In the genomic region with DNA sequence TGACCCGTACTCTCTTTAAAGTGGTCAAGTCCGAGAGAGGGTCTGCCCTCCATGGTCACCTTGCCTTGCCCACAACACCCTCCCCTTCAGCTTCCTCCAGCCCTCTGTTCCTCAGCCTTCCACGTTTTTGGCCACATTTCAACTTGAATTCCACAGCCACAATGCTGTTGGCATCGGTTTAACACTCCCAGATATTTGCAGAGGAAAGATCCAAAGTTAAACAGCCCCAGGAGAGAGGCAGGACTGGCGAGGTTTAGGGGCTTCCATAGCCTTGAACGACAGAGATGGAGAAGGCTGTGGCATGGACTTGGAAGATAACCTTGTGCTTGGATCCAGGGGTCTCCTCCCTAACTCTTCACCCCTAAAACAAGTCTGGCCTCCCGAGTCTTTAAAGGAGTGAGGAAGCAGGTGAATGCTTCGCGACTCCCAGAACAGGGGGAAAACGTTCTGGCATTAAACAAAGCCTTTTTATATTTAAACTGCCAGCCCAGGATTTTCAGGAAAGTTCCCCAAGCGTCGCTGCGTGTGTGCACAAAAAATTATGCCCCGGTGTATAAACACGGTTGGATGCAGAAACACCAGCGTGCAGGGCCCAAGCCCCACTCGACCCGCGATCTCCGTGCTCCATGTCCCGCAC, we compare ENCODE assay signal across 8 mouse cellular contexts. TPM values are rescaled to one million over a fixed set of nuclear protein-coding genes. Genes with fewer than 3 reads are reported as not detected.
DNase-seq lines count a peak whose midpoint lies in the region; ATAC-seq and TF ChIP-seq lines count a peak whose summit lies in the region.

No protein-coding gene starts in this region.

- no peak for TF ChIP-seq EP300 in lung, postnatal 0 days (IDR thresholded peaks at IDR 0.05)

- no peaks in the 10 kb centered on the region for H3K36me3 ChIP-seq in hindbrain, embryonic 14.5 days (replicated peaks; ENCODE audit: control insufficient read depth, insufficient read depth)
- no peaks in the 10 kb centered on the region for H3K36me3 ChIP-seq in lung, postnatal 0 days (ENCODE audit: insufficient read depth, low read length)

- peak overlapping the region; percentile 54 for H3K4me2 ChIP-seq in hindbrain, embryonic 14.5 days (replicated peaks)
- H3K4me2 ChIP-seq in lung, postnatal 0 days (replicated peaks; ENCODE audit: low read depth, low read length): peak overlapping the region; percentile 59

- H3K4me3 ChIP-seq in hindbrain, embryonic 14.5 days (replicated peaks; ENCODE audit: low read length): peak overlapping the region; percentile 20
- peak overlapping the region; percentile 6; the same call in 1 of the 2 replicates for H3K4me3 ChIP-seq in lung, postnatal 0 days (ENCODE audit: low read depth, low read length)

- 10% methylated on average over 21 of the region's 21 CpGs for WGBS in hindbrain, embryonic 14.5 days
- 8% methylated on average over 21 of the region's 21 CpGs for WGBS in lung, postnatal 0 days

- no peaks in the 10 kb centered on the region for H3K9me3 ChIP-seq in hindbrain, embryonic 14.5 days (ENCODE audit: control insufficient read depth, low read length)
- H3K9me3 ChIP-seq in lung, postnatal 0 days (ENCODE audit: low read length): no peaks in the 10 kb centered on the region

- peak overlapping the region; percentile 32; the same call in 1 of the 2 replicates for H3K27ac ChIP-seq in hindbrain, embryonic 14.5 days
- H3K27ac ChIP-seq in lung, postnatal 0 days (ENCODE audit: low read length): no peak overlapping the region

- no peak for TF ChIP-seq POLR2A in brain, embryonic 14.5 days (IDR thresholded peaks at IDR 0.05; ENCODE audit: borderline replicate concordance, extremely low read depth, insufficient read depth, insufficient read length, poor library complexity, severe bottlenecking)

- peak; percentile 19 for DNase-seq in embryo, embryonic 9.5 days (ENCODE audit: extremely low spot score)
- DNase-seq in embryo, embryonic 11 days: no peak
- peak; percentile 76 for DNase-seq in brain, embryonic 14.5 days (ENCODE audit: low read depth)
- no peak for DNase-seq in hindbrain, embryonic 14.5 days (ENCODE audit: low spot score)
- no peak for DNase-seq in lung, postnatal 0 days (ENCODE audit: low spot score)
- DNase-seq in left cerebral cortex, postnatal 14 days (ENCODE audit: low spot score in 2 of 2): no peak
- DNase-seq in urinary bladder, adult 2 months (ENCODE audit: low spot score): no peak
- no peak for DNase-seq in left cerebral cortex, adult 11 months (ENCODE audit: low spot score)

- ATAC-seq in hindbrain, embryonic 14.5 days (ENCODE audit: low FRiP score): no peak
- no peak for ATAC-seq in lung, postnatal 0 days

- intact Hi-C loops in left cerebral cortex, postnatal 14 days (cut with DNase I): no loop called here

- peaks cover 17% of the 10 kb centered on the region for H3K4me1 ChIP-seq in hindbrain, embryonic 14.5 days (replicated peaks; ENCODE audit: control insufficient read depth, insufficient read depth, low read length)
- peaks cover 8% of the 10 kb centered on the region; the same call in 1 of the 2 replicates for H3K4me1 ChIP-seq in lung, postnatal 0 days (ENCODE audit: insufficient read depth, low read depth, low read length)

- H3K27me3 ChIP-seq in hindbrain, embryonic 14.5 days (ENCODE audit: control insufficient read depth, insufficient read depth, low read length): 0 out of 2 replicates have a peak, but pooled peaks cover 12% of the 10 kb centered on the region
- no peaks in the 10 kb centered on the region for H3K27me3 ChIP-seq in lung, postnatal 0 days (replicated peaks; ENCODE audit: insufficient read depth, low read length)

- TF ChIP-seq CTCF in brain, embryonic 14.5 days (IDR thresholded peaks at IDR 0.05; ENCODE audit: borderline replicate concordance, extremely low read depth, insufficient read depth, insufficient read length): no peak
- no peak for TF ChIP-seq CTCF in lung, postnatal 0 days (IDR thresholded peaks at IDR 0.05)

- peak overlapping the region; percentile 44 for H3K9ac ChIP-seq in hindbrain, embryonic 14.5 days
- H3K9ac ChIP-seq in lung, postnatal 0 days (replicated peaks; ENCODE audit: low read depth): no peak overlapping the region

RNA-seq across cellular contexts. Expression of gene Zfp423, which starts 14.8 kb away (rescaled TPM):
- 58.6 and 113 TPM in 2 replicates for polyA plus RNA-seq in brain, embryonic 14.5 days (2012; rRNA removed)
- polyA plus RNA-seq in hindbrain, embryonic 14.5 days (2014; fragmentation: Nextera tagmentation; extraction: Ambion mirVana): 42.3 and 45.6 TPM in 2 replicates
- polyA plus RNA-seq in lung, postnatal 0 days (2015; fragmentation: Nextera tagmentation; extraction: Ambion mirVana): 2.1 and 3.5 TPM in 2 replicates
- total RNA-seq in left cerebral cortex, postnatal 14 days (2021): 10 to 100 TPM; 20.4 to 27.4 TPM
- 18.1 and 20.1 TPM in 2 replicates for polyA plus RNA-seq in urinary bladder, adult 2 months (2012; rRNA removed)

Comparison
In these comparisons a context has a peak if more than half of its experiments do, and no peak if none do; other contexts are left out.
1. DNase-seq: peak in embryo, embryonic 9.5 days (single experiment) and brain, embryonic 14.5 days (single experiment); none in embryo, embryonic 11 days (single experiment), hindbrain, embryonic 14.5 days (single experiment), lung, postnatal 0 days (single experiment), left cerebral cortex, postnatal 14 days (0 of 2), urinary bladder, adult 2 months (single experiment) and left cerebral cortex, adult 11 months (single experiment).